Mouse (Mus musculus) bone marrow, adult 2 months (tissue): Measurements from ENCODE around the gene Slc38a6.

Experiments used
- CTCF ChIP-seq: fragments of 200-500 bp; IDR thresholded peaks from 2 replicates; pipeline ENCODE4 v1.5.1; 2011; ENCODE audit warnings: low read length, control low read depth; ENCODE audit not compliant: control insufficient read depth, insufficient read depth
- POLR2A ChIP-seq: fragments of 200-500 bp; IDR thresholded peaks from 2 replicates; pipeline ENCODE4 v1.6.1; 2011; ENCODE audit warnings: low read depth, mild to moderate bottlenecking, control low read depth, low read length, borderline replicate concordance; ENCODE audit not compliant: control insufficient read depth

DNA sequence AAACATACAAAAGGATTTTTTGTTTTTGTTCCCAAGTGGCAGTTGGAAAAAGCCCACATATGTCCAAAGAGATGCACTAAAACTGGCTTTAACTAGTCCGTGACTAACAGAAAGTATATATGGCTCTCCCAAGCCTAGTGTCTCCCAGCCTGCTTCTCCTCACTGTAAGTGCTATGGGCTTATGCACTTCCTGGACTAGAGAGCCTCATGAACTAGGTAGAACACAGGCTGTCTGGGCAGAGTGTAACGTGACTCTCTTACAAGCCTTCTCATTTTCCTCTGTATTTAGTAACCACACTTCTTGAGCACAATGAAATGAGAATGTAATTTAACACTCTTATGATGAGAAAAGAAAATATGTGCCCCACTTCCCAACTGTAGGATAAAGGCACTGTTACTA, 22.1 kb downstream of the Slc38a6 start:
- TF ChIP-seq POLR2A (no peak), CTCF (no peak)
